Mouse (Mus musculus) ES-Bruce4 (cell line): ENCODE results near the gene Car10.

Source experiments
- CTCF ChIP-seq: IDR thresholded peaks from one replicate; pipeline ENCODE4 v1.8.1; 2011; ENCODE audit warnings: low read depth, low read length
- EP300 ChIP-seq: IDR thresholded peaks from 2 replicates; pipeline ENCODE4 v1.6.1; 2011; ENCODE audit warnings: low read depth, low read length; ENCODE audit not compliant: insufficient read depth
- POLR2A ChIP-seq: IDR thresholded peaks from one replicate; pipeline ENCODE4 v1.8.1; 2011; ENCODE audit warnings: low read length; ENCODE audit not compliant: insufficient read depth

DNA sequence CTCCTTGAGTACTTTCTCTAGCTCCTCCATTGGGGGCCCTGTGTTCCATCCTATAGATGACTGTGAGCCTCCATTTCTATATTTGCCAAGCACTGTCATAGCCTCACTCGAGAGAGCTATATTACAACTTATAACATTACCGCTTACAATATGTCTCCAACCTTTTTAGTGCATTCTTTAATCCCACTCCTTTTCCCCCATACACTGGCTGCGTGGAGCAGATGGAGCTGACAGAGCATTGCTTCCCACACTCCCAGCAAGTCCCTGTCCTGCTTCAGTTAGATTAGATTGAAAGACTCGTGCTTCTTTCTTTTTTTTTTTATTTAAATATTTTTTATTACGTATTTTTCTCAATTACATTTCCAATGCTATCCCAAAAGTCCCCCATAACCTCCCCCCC is 310.2 kb downstream of the Car10 start:
- TF ChIP-seq EP300 (no peak), CTCF (no peak), POLR2A (no peak)
